Mouse (Mus musculus): Measurements from ENCODE around the gene Calhm6. TPM values are rescaled to one million over a fixed set of nuclear protein-coding genes. Genes with fewer than 3 reads are reported as not detected.
A peak's percentile ranks its signal among the peaks of the same experiment; 100 is the strongest.

Calhm6 gene
- polyA plus RNA-seq, 2 experiments = 0.96 to 1.2 TPM

GRCm38 (mm10) chr10:34141693-34142092, 13.9 kb upstream of the Calhm6 start:
- ATAC-seq (ENCODE audit: low FRiP score, low read depth) = no peak
- 74% methylated on average over 2 of the region's 2 CpGs for WGBS
- 0 out of 2 replicates have a peak, but pooled peaks cover 3% of the 10 kb centered on the region for H3K9me3 ChIP-seq (ENCODE audit: control insufficient read depth, low read length)
- H3K27me3 ChIP-seq (ENCODE audit: control insufficient read depth, insufficient read depth, low read length) = no peaks in the 10 kb centered on the region
- no peak overlapping the region for H3K27ac ChIP-seq (replicated peaks; ENCODE audit: low read depth, low read length)
- no peak for DNase-seq (ENCODE audit: low spot score)
- no peaks in the 10 kb centered on the region for H3K4me1 ChIP-seq (ENCODE audit: control insufficient read depth, insufficient read depth, low read length)
- H3K4me3 ChIP-seq (replicated peaks; ENCODE audit: low read length) = no peak overlapping the region
- no peak for TF ChIP-seq POLR2A (IDR thresholded peaks at IDR 0.05; ENCODE audit: borderline replicate concordance, extremely low read depth, insufficient read depth, insufficient read length)
- H3K36me3 ChIP-seq (ENCODE audit: control insufficient read depth, insufficient read depth, low read length) = no peaks in the 10 kb centered on the region
- no peak overlapping the region for H3K9ac ChIP-seq (ENCODE audit: low read depth, low read length, severe bottlenecking)
- H3K4me2 ChIP-seq (replicated peaks; ENCODE audit: low read depth, low read length, severe bottlenecking) = no peak overlapping the region

- H3K36me3 ChIP-seq (ENCODE audit: control insufficient read depth, insufficient read depth, low read length) = no peaks in the 10 kb centered on the region
- H3K4me1 ChIP-seq (ENCODE audit: control insufficient read depth, insufficient read depth, low read length) = no peaks in the 10 kb centered on the region
- H3K27ac ChIP-seq (replicated peaks; ENCODE audit: low read depth, low read length) = no peak overlapping the region
- H3K9me3 ChIP-seq (ENCODE audit: control insufficient read depth, low read length) = 0 out of 2 replicates have a peak, but pooled peaks cover 3% of the 10 kb centered on the region
- H3K4me3 ChIP-seq (replicated peaks; ENCODE audit: low read length) = no peak overlapping the region
- H3K27me3 ChIP-seq (ENCODE audit: control insufficient read depth, insufficient read depth, low read length) = no peaks in the 10 kb centered on the region
- WGBS = 59% methylated on average over 4 of the region's 4 CpGs
- no peak overlapping the region for H3K9ac ChIP-seq (ENCODE audit: low read depth, low read length, severe bottlenecking)
- TF ChIP-seq POLR2A (IDR thresholded peaks at IDR 0.05; ENCODE audit: borderline replicate concordance, extremely low read depth, insufficient read depth, insufficient read length) = no peak
- H3K4me2 ChIP-seq (replicated peaks; ENCODE audit: low read depth, low read length, severe bottlenecking) = no peak overlapping the region
- ATAC-seq (ENCODE audit: low FRiP score, low read depth) (peak; percentile 34; the same call in 1 of the 2 replicates), DNase-seq (ENCODE audit: low spot score) (no peak)
Observed at GRCm38 (mm10) chr10:34139768-34140167, 12.0 kb upstream of the Calhm6 start.

- Histone ChIP-seq H3K9ac (ENCODE audit: low read depth, low read length, severe bottlenecking) (no peak overlapping the region), H3K4me3 (replicated peaks; ENCODE audit: low read length) (no peak overlapping the region), H3K9me3 (ENCODE audit: control insufficient read depth, low read length) (no peaks in the 10 kb centered on the region), H3K4me2 (replicated peaks; ENCODE audit: low read depth, low read length, severe bottlenecking) (no peak overlapping the region), H3K36me3 (ENCODE audit: control insufficient read depth, insufficient read depth, low read length) (no peaks in the 10 kb centered on the region), H3K4me1 (ENCODE audit: control insufficient read depth, insufficient read depth, low read length) (no peaks in the 10 kb centered on the region), H3K27me3 (ENCODE audit: control insufficient read depth, insufficient read depth, low read length) (no peaks in the 10 kb centered on the region), H3K27ac (replicated peaks; ENCODE audit: low read depth, low read length) (no peak overlapping the region)
- WGBS = 69% methylated on average over 6 of the region's 6 CpGs
- DNase-seq (ENCODE audit: low spot score) (no peak), ATAC-seq (ENCODE audit: low FRiP score, low read depth) (no peak)
- TF ChIP-seq POLR2A (IDR thresholded peaks at IDR 0.05; ENCODE audit: borderline replicate concordance, extremely low read depth, insufficient read depth, insufficient read length) = no peak
Observed at GRCm38 (mm10) chr10:34138027-34138426, 10.2 kb upstream of the Calhm6 start.

GRCm38 (mm10) chr10:34136432-34136831, 8.6 kb upstream of the Calhm6 start:
- no peaks in the 10 kb centered on the region for H3K9me3 ChIP-seq (ENCODE audit: control insufficient read depth, low read length)
- no peaks in the 10 kb centered on the region for H3K27me3 ChIP-seq (ENCODE audit: control insufficient read depth, insufficient read depth, low read length)
- H3K27ac ChIP-seq (replicated peaks; ENCODE audit: low read depth, low read length) = no peak overlapping the region
- no peak for TF ChIP-seq POLR2A (IDR thresholded peaks at IDR 0.05; ENCODE audit: borderline replicate concordance, extremely low read depth, insufficient read depth, insufficient read length)
- DNase-seq (ENCODE audit: low spot score) = no peak
- ATAC-seq (ENCODE audit: low FRiP score, low read depth) = no peak
- H3K4me1 ChIP-seq (ENCODE audit: control insufficient read depth, insufficient read depth, low read length) = no peaks in the 10 kb centered on the region
- no peak overlapping the region for H3K9ac ChIP-seq (ENCODE audit: low read depth, low read length, severe bottlenecking)
- H3K4me2 ChIP-seq (replicated peaks; ENCODE audit: low read depth, low read length, severe bottlenecking) = no peak overlapping the region
- WGBS = 23% methylated on average over 6 of the region's 6 CpGs
- H3K36me3 ChIP-seq (ENCODE audit: control insufficient read depth, insufficient read depth, low read length) = no peaks in the 10 kb centered on the region
- H3K4me3 ChIP-seq (replicated peaks; ENCODE audit: low read length) = no peak overlapping the region

GRCm38 (mm10) chr10:34131356-34131755, 3.6 kb upstream of the Calhm6 start:
- ATAC-seq (ENCODE audit: low FRiP score, low read depth) = no peak
- Histone ChIP-seq H3K27me3 (ENCODE audit: control insufficient read depth, insufficient read depth, low read length) (no peaks in the 10 kb centered on the region), H3K9me3 (ENCODE audit: control insufficient read depth, low read length) (no peaks in the 10 kb centered on the region), H3K9ac (ENCODE audit: low read depth, low read length, severe bottlenecking) (no peak overlapping the region), H3K4me2 (replicated peaks; ENCODE audit: low read depth, low read length, severe bottlenecking) (no peak overlapping the region), H3K4me3 (replicated peaks; ENCODE audit: low read length) (no peak overlapping the region), H3K4me1 (ENCODE audit: control insufficient read depth, insufficient read depth, low read length) (no peaks in the 10 kb centered on the region), H3K27ac (replicated peaks; ENCODE audit: low read depth, low read length) (no peak overlapping the region), H3K36me3 (ENCODE audit: control insufficient read depth, insufficient read depth, low read length) (no peaks in the 10 kb centered on the region)
- WGBS = 66% methylated on average over 2 of the region's 2 CpGs
- DNase-seq (ENCODE audit: low spot score) = no peak
- TF ChIP-seq POLR2A (IDR thresholded peaks at IDR 0.05; ENCODE audit: borderline replicate concordance, extremely low read depth, insufficient read depth, insufficient read length) = no peak

- Histone ChIP-seq H3K27me3 (ENCODE audit: control insufficient read depth, insufficient read depth, low read length) (no peaks in the 10 kb centered on the region), H3K9me3 (ENCODE audit: control insufficient read depth, low read length) (no peaks in the 10 kb centered on the region), H3K4me2 (replicated peaks; ENCODE audit: low read depth, low read length, severe bottlenecking) (no peak overlapping the region), H3K9ac (ENCODE audit: low read depth, low read length, severe bottlenecking) (no peak overlapping the region), H3K4me3 (replicated peaks; ENCODE audit: low read length) (no peak overlapping the region), H3K36me3 (ENCODE audit: control insufficient read depth, insufficient read depth, low read length) (no peaks in the 10 kb centered on the region), H3K27ac (replicated peaks; ENCODE audit: low read depth, low read length) (no peak overlapping the region), H3K4me1 (ENCODE audit: control insufficient read depth, insufficient read depth, low read length) (no peaks in the 10 kb centered on the region)
- WGBS = 73% methylated on average over 6 of the region's 6 CpGs
- TF ChIP-seq POLR2A (IDR thresholded peaks at IDR 0.05; ENCODE audit: borderline replicate concordance, extremely low read depth, insufficient read depth, insufficient read length) = no peak
- no peak for ATAC-seq (ENCODE audit: low FRiP score, low read depth)
- no peak for DNase-seq (ENCODE audit: low spot score)
Observed at GRCm38 (mm10) chr10:34128391-34128790, 607 bp upstream of the Calhm6 start.
